Comparison of ENCODE assay signal across 20 mouse cellular contexts in the genomic region with DNA sequence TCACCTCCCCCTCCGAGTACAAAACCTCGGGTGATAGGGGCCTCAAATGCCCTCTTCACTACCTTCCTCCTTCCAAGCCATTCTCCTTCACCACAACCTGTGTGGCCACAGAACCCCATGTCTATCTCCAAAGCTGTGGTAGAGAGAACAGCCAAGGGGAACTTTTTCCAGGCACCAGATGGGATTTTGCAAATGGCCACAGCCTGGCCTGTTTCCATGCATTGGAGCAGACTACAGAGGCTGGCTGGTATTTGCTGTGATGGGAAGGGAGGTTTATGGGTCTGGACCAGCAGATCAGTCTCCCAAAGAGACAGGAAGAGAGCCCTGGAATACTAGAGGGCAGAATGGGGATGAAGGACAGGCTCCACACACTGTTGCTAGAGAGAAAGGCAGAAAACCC.
"Had no signal": no experiment of that assay in that cellular context is flagged by ENCODE, and none has a peak within 500 bp of the region (broad histone marks: within the 10 kb centered on the region; RNA-seq: fewer than 3 reads in every experiment).

No protein-coding gene starts in this region.

- H3K27ac ChIP-seq: kidney, postnatal 0 days; left cerebral cortex, adult 2 months; liver, embryonic 13.5 days; stomach, postnatal 0 days had no signal

- H3K4me1 ChIP-seq: liver, embryonic 13.5 days had no signal

- H3K36me3 ChIP-seq: liver, embryonic 13.5 days had no signal

- H3K27me3 ChIP-seq: limb, embryonic 13.5 days; liver, embryonic 13.5 days had no signal

- DNase-seq: kidney, adult 2 months; kidney, postnatal 25 days; layer of hippocampus, postnatal 36 days; left cerebral cortex, postnatal 4 days; liver, embryonic 13.5 days; lung, adult 2 months; lung, postnatal 14 days; lung, postnatal 4 days; midbrain, embryonic 14.5 days; right cerebral cortex, adult 18-20 months; right cerebral cortex, postnatal 14 days; right cerebral cortex, postnatal 4 days; thymus, adult 2 months; thymus, postnatal 14 days; thymus, postnatal 4 days had no signal

- H3K4me3 ChIP-seq: left cerebral cortex, adult 2 months; limb, embryonic 13.5 days; liver, embryonic 13.5 days had no signal

- H3K4me2 ChIP-seq: limb, embryonic 13.5 days; liver, embryonic 13.5 days; midbrain, embryonic 11.5 days had no signal

- H3K9me3 ChIP-seq: limb, embryonic 13.5 days; liver, embryonic 13.5 days had no signal

- H3K9ac ChIP-seq: limb, embryonic 13.5 days; liver, embryonic 13.5 days had no signal
